Mouse (Mus musculus): ENCODE results near the gene Aasdh.

- TF ChIP-seq HCFC1 (IDR thresholded peaks at IDR 0.05; ENCODE audit: borderline replicate concordance, insufficient read depth, low read length) (no peak), ZNF384 (IDR thresholded peaks at IDR 0.05; ENCODE audit: low read depth, low read length) (no peak)
These were observed 38.5 kb downstream of the Aasdh start for GRCm38 (mm10) chr5:76866819-76867218.

All from ES-E14 (cell line).